Mouse (Mus musculus) forebrain, embryonic 11.5 days (tissue): ENCODE data around the gene Trp53rka. TPM values are rescaled to one million over a fixed set of nuclear protein-coding genes. Genes with fewer than 3 reads are reported as not detected.

ENCODE experiments used
- ATAC-seq: fragments of 200-750 bp; cut with Nextera tagmentation; replicated peaks from 2 replicates; pipeline ENCODE4 v1.8.0; 2017; ENCODE audit warnings: moderate TSS enrichment; ENCODE audit not compliant: low FRiP score
- DNase-seq: peaks from one replicate; pipeline ENCODE4 v3.0.0-alpha.2; 2017; ENCODE audit warnings: low spot score
- H3K27ac ChIP-seq: fragments of 300-500 bp; sonication (generic); 2 replicates; pipeline ENCODE4 v1.5.1; 2014; ENCODE audit warnings: low read depth, low read length
- H3K27me3 ChIP-seq: fragments of 300-500 bp; sonication (generic); 2 replicates; pipeline ENCODE4 v1.6.1; 2014; ENCODE audit warnings: mild to moderate bottlenecking, low read length, mixed read lengths; ENCODE audit not compliant: control insufficient read depth, insufficient read depth
- H3K36me3 ChIP-seq: fragments of 300-500 bp; sonication (generic); 2 replicates; pipeline ENCODE4 v1.6.1; 2014; ENCODE audit warnings: mild to moderate bottlenecking, low read length, moderate library complexity, mixed read lengths; ENCODE audit not compliant: control insufficient read depth, insufficient read depth
- H3K4me1 ChIP-seq: fragments of 300-500 bp; sonication (generic); replicated peaks from 2 replicates; pipeline ENCODE4 v1.6.1; 2014; ENCODE audit warnings: low read length, mixed read lengths; ENCODE audit not compliant: control insufficient read depth, insufficient read depth
- H3K4me2 ChIP-seq: fragments of 300-500 bp; sonication (generic); 2 replicates; pipeline ENCODE4 v1.6.1; 2014; ENCODE audit warnings: low read depth, mild to moderate bottlenecking, low read length, moderate library complexity, mixed read lengths; ENCODE audit not compliant: severe bottlenecking
- H3K4me3 ChIP-seq: fragments of 300-500 bp; sonication (generic); 2 replicates; pipeline ENCODE4 v1.5.1; 2014; ENCODE audit warnings: low read depth, low read length
- H3K9ac ChIP-seq: fragments of 300-500 bp; sonication (generic); 2 replicates; pipeline ENCODE4 v1.6.1; 2014; ENCODE audit warnings: low read length
- H3K9me3 ChIP-seq: fragments of 300-500 bp; sonication (generic); 2 replicates; pipeline ENCODE4 v1.6.1; 2016; ENCODE audit warnings: low read length, mixed read lengths; ENCODE audit not compliant: control insufficient read depth
- WGBS: fragments of 180-500 bp; shearing (Covaris S2); extraction: QIAGEN DNeasy Blood & Tissue Kit; methylation state at CpG from one replicate; pipeline ENCODE4 v1.1.7; 2014; 5-methylcytosine and 5-hydroxymethylcytosine counted together
- polyA plus RNA-seq: library from polyadenylated mRNA; unstranded; fragments of >200 nt; fragmentation: Nextera tagmentation; extraction: Ambion mirVana; gene quantifications from 2 replicates; pipeline ENCODE4 v1.2.1, GENCODE M21; 2014

Gene Trp53rka
- 53.1 and 58.9 TPM in 2 replicates for polyA plus RNA-seq

- Histone ChIP-seq H3K4me2 (peak within 1 kb of the TSS; percentile 79), H3K9me3 (no peaks in the 10 kb centered on the region), H3K27ac (peak within 1 kb of the TSS; percentile 60), H3K4me1 (peaks cover 12% of the 10 kb centered on the region; the same call in 1 of the 2 replicates), H3K9ac (peak within 1 kb of the TSS; percentile 83), H3K4me3 (peak within 1 kb of the TSS; percentile 70), H3K27me3 (no peaks in the 10 kb centered on the region), H3K36me3 (no peaks in the 10 kb centered on the region; the same call in 1 of the 2 replicates)
- peak; percentile 78 for ATAC-seq
- under 1% methylated on average over 65 of the region's 84 CpGs for WGBS
- peak; percentile 88 for DNase-seq
Observed at GRCm38 (mm10) chr2:165492648-165493553, at the start of gene Trp53rka. Gene Trp53rka, minus strand, starts transcription at chr2:165493324.

GRCm38 (mm10) chr2:165540975-165541374 is 47.9 kb upstream of the Trp53rka start:
- peaks cover 12% of the 10 kb centered on the region for H3K4me1 ChIP-seq
- 81% methylated on average over 3 of the region's 3 CpGs for WGBS
- no peak for DNase-seq

GRCm38 (mm10) chr2:165533789-165534188 is 40.7 kb upstream of the Trp53rka start:
- H3K9ac ChIP-seq = no peak overlapping the region
- no peak overlapping the region for H3K4me3 ChIP-seq
- no peaks in the 10 kb centered on the region for H3K27me3 ChIP-seq
- H3K4me2 ChIP-seq = no peak overlapping the region
- ATAC-seq = no peak
- no peak overlapping the region for H3K27ac ChIP-seq
- no peaks in the 10 kb centered on the region for H3K36me3 ChIP-seq
- H3K4me1 ChIP-seq = no peaks in the 10 kb centered on the region
- DNase-seq = no peak
- H3K9me3 ChIP-seq = no peaks in the 10 kb centered on the region
- WGBS = 71% methylated on average over 6 of the region's 6 CpGs

More at GRCm38 (mm10) chr2:165540975-165541374, 47.9 kb upstream of the Trp53rka start:
- Histone ChIP-seq H3K27me3 (no peaks in the 10 kb centered on the region; the same call in 1 of the 2 replicates), H3K9ac (no peak overlapping the region), H3K4me2 (no peak overlapping the region), H3K36me3 (no peaks in the 10 kb centered on the region), H3K9me3 (no peaks in the 10 kb centered on the region), H3K27ac (no peak overlapping the region), H3K4me3 (no peak overlapping the region)
- ATAC-seq = no peak

GRCm38 (mm10) chr2:165529106-165529505 is 36.0 kb upstream of the Trp53rka start:
- Histone ChIP-seq H3K9me3 (no peaks in the 10 kb centered on the region), H3K9ac (no peak overlapping the region), H3K27me3 (no peaks in the 10 kb centered on the region), H3K4me3 (no peak overlapping the region), H3K36me3 (no peaks in the 10 kb centered on the region), H3K4me1 (no peaks in the 10 kb centered on the region), H3K27ac (no peak overlapping the region), H3K4me2 (no peak overlapping the region)
- WGBS = 20% methylated on average over 8 of the region's 8 CpGs
- DNase-seq (peak; percentile 88), ATAC-seq (no peak)

GRCm38 (mm10) chr2:165525609-165526008 is 32.5 kb upstream of the Trp53rka start:
- Histone ChIP-seq H3K9me3 (no peaks in the 10 kb centered on the region), H3K27me3 (no peaks in the 10 kb centered on the region), H3K4me1 (no peaks in the 10 kb centered on the region), H3K27ac (no peak overlapping the region), H3K36me3 (no peaks in the 10 kb centered on the region), H3K4me2 (no peak overlapping the region), H3K4me3 (no peak overlapping the region), H3K9ac (no peak overlapping the region)
- ATAC-seq = no peak
- WGBS = 65% methylated on average over 4 of the region's 4 CpGs
- no peak for DNase-seq

GRCm38 (mm10) chr2:165515178-165515728 is 22.1 kb upstream of the Trp53rka start:
- Histone ChIP-seq H3K9me3 (no peaks in the 10 kb centered on the region), H3K9ac (no peak overlapping the region), H3K4me2 (no peak overlapping the region), H3K27ac (no peak overlapping the region), H3K36me3 (no peaks in the 10 kb centered on the region), H3K4me1 (peaks cover 4% of the 10 kb centered on the region; the same call in 1 of the 2 replicates), H3K4me3 (no peak overlapping the region), H3K27me3 (no peaks in the 10 kb centered on the region)
- 93% methylated on average over 20 of the region's 20 CpGs for WGBS
- no peak for ATAC-seq
- DNase-seq = no peak

GRCm38 (mm10) chr2:165512870-165513600 is 19.9 kb upstream of the Trp53rka start:
- H3K36me3 ChIP-seq = no peaks in the 10 kb centered on the region
- no peak overlapping the region for H3K27ac ChIP-seq
- no peak overlapping the region for H3K4me3 ChIP-seq
- no peak overlapping the region for H3K9ac ChIP-seq
- 52% methylated on average over 11 of the region's 11 CpGs for WGBS
- H3K4me2 ChIP-seq = no peak overlapping the region
- DNase-seq = no peak
- peaks cover 4% of the 10 kb centered on the region; the same call in 1 of the 2 replicates for H3K4me1 ChIP-seq
- no peaks in the 10 kb centered on the region for H3K9me3 ChIP-seq
- no peak for ATAC-seq
- no peaks in the 10 kb centered on the region for H3K27me3 ChIP-seq

GRCm38 (mm10) chr2:165512426-165512825 is 19.3 kb upstream of the Trp53rka start:
- H3K9me3 ChIP-seq = no peaks in the 10 kb centered on the region
- H3K27ac ChIP-seq = no peak overlapping the region
- 61% methylated on average over 7 of the region's 7 CpGs for WGBS
- ATAC-seq (no peak), DNase-seq (no peak)
- no peaks in the 10 kb centered on the region for H3K27me3 ChIP-seq
- no peak overlapping the region for H3K4me2 ChIP-seq
- no peak overlapping the region for H3K9ac ChIP-seq
- H3K4me1 ChIP-seq = peaks cover 4% of the 10 kb centered on the region; the same call in 1 of the 2 replicates
- no peak overlapping the region for H3K4me3 ChIP-seq
- no peaks in the 10 kb centered on the region for H3K36me3 ChIP-seq
